Mouse (Mus musculus) activated CD4-positive, CD25-positive, alpha-beta regulatory T cell, adult 4 months (primary cell): ENCODE results near the gene Sparc. TPM values are rescaled to one million over a fixed set of nuclear protein-coding genes. Genes with fewer than 3 reads are reported as not detected.
"Not testable (repeated sequence)": the region's sequence is repeated elsewhere in the genome, so short reads cannot be mapped to it uniquely, and the experiment has no call there.

Source experiments
- ATAC-seq: one replicate; pipeline ENCODE4 v1.8.0; 2017
- polyA plus RNA-seq, 2 experiments: library from polyadenylated mRNA; unstranded; fragments of 100-300 nt; shearing (Covaris generic); gene quantifications; one replicate each; pipeline ENCODE4 v1.2.1; 2017

Sparc gene
- polyA plus RNA-seq, 2 experiments from 2014 or later = not detected

DNA sequence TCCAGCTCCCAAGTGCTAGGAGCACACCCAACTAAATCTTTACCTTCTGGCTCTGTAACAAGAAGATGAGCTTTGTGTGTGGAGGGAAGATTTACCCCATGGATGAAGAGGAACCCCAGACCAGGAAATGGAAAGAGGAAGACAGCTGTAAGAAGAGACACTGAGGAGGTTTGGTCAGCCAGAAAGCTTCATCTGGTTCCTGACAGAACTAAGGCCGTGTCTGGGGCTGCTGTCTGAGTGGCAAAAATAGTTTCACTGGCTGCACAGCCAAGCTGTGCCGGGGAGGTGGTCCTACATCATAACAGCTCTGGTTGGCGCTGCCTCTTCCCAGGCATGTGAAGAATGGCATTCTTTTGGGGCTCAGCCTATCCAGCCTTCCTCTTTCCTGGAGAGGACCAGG lies 10.0 kb upstream of the Sparc start:
- no peak for ATAC-seq

DNA sequence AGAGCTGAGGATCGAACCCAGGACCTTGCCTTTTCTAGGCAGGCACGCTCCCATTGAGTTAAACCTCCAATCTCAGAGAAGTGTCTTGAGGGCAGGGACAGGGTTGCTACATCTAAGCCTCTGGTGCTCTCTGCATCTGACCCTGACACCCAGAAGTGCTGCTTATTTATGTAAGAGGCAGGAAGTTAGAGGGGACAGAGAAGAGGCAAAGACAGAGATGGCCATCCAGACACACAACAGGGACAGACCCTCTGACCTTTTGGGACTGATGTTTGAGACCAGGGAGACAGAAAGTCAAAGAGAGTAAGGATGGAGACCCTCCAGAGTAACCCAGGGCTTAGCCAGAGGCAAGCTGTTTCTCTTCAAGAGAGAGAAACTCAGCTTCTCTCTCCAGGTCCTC lies 7.0 kb upstream of the Sparc start:
- no peak for ATAC-seq

DNA sequence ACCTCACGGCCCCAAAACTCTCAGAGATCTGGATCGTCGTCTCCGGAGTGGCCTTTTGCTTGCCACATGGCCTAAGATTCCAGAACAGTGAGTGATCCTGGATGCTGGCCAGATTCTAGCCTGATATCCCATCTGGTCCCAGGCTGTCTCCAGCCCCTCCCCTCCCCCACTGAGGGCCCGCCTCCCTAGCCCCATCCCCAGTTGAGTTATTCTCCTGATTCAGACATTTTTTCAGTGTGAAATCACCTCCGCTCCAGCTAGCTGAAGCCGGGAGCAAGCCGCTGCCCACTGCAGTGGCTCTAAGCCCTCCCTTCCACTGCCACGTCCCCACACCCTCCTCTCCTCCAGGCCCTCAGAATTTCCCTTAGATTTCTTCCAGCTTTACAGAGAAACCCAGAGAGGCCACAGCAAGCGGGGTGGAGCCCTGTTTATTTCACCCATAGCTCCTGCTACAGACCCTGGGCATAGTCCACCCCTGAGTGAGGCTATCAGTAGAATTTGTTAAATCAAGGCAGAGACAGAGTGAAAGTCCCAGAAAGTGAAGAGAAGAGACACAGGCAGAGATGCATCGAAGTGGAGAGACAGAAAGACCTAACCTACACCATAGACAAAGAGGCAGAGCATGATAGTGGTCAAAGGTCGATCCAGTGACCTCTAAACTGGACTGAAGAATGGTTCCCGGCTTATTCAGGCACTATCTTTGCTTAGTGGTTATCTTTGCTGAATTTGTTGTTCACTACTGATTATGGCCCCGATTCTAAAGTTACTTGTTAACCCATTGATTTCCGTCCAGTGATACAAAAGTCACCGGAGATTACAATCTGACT lies 5.4 kb upstream of the Sparc start:
- no peak for ATAC-seq

DNA sequence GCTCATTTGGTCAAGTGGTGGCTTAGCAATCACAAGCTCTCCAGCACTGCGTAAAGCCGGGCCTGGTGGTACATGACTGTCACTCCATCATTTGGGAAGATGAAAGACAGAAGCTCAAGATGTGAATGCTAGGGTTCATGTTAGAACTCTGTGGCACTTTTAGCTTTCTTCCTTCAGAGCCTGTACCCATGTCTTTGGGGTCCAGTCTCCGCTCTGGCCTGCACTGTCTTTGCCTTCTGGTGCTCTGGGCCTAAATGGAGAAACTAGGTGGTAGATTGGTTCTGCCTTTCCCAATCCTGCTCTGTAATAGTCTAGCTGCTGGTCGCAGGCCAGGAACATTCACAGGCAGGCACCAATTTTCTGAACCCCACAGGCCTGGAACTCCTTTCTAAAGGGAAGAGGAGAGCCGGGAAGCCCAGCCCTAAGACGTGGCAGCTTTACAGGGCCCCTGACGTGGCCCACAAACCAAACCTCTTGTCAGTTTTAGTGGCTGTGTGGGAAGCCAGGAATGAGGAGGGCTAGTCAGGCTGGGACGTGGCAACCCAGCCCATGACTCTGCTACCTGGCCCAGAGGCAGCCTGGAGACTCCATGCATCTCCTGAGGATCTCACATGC lies 1.9 kb upstream of the Sparc start:
- no peak for ATAC-seq

DNA sequence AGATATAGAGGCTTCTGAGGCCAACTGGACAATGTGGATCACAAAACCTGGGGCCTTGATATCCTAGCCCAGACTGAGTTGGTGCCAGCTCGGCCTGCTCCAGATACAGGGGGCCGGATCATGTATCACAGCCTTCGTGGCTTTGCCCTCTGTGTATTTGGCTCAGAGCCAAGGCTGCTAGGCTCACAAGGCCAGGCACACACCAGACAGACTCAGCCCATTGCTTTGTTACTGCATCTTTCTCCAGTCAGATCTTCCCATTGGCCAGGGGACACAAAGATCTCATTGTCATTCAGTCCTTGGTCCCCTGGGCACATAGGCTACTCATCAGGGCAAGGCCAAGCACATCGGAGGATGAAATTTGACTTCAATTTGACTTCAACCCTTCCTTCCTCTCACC lies 773 bp upstream of the Sparc start:
- ATAC-seq = no peak

DNA sequence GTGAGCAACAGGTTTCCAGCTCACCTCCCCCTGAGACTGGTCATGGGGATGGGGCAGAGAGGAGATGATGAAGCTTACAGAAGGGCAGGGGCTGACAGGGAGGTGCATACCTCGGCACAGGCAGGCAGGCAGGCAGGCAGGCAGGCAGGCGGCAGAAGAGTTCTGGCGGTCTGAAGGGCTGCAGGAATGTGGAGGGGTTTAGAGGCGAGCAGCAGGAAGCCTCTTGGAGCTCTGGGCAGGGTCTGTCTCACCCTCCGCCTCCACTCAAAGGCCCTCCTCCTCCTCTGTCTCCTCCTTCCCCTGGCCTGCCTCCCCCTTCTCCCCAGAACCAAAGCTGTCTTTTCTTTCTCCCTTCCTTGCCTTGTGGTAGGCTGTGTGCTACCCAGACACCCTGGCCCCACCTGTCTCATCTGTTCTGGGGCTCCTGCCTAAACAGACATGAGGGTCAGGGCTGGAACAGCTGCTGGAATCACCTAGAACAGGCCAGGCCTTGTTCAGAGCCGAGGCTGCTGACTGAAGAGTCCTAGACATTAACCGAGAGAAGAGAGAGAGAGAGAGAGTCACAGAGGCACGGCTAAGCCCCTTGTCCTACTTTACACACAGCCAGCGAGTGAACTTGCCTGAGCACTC lies 3.2 kb downstream of the Sparc start:
- ATAC-seq = no peak

DNA sequence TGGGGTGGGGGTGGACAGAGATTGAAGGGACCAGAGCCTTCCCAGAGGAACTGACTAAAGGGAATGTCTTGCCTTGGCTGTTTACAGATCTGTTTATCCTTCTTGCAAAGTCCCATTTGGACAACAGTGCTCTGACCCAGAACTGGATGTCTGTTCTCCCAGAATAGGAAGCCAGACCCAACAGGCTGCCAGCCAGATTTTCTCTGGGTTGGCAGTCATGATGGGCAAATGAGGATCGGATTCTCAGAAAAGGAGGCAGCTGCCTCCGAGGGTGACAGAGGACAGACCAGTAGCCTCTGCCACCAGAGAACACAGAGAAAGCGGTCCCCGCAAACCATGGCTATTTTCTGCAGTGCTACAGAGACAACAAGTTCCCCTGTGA lies 3.7 kb downstream of the Sparc start:
- no peak for ATAC-seq

DNA sequence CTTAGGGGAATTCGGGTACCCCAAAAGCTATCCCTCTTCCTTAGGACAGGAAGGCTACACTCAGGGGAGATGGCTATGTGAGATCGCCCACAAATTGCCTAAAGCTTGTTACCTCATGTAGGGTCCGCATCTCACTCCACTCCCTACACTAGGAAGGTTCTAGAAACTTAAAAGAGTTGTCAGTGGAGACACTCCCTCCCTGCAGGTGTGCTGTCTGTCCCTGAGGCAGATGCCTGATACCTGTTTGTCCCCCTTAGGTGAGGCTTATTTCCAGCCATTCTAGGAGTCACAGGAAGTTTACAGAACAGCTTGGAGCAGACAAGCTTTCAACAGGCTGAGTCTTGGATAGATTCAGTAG lies 4.3 kb downstream of the Sparc start:
- ATAC-seq = no peak

DNA sequence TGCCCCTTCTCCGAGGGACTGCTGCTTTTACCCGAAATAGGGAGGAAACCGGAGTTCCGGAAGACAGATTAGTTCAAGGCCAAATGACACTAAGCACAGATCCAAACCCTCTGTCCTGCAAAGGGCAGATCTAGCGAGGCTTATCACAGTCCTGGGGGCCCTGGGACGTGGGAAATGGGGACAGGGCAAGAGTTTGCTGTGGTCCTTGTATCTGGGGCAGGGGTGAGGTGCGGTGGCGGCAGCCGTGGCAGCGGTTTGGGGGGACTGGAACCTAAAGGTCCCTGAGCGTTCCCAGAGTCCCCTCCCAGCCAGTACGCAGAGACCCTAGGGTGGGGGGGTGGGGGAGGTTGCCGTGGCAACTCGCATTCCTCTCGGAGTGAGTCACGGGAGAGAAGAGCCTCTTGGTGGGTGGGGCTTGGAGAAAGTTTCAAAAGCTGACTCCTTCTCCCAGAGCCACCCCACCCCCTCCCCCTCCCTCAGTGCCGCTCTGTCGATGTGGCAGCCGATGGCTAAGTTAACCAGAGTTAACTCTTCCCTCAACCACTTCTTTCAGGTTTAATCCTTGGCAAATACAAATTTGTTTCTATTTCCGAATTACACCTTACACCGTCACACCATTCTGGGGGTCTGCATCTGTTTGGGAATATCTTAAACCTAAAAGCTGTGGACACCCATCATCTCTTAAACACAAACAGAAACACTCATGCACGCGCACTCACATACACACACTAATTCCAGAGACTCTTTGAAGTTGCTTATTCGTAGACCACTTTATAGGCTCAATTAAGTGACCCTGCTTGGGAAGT lies 4.9 kb downstream of the Sparc start:
- no peak for ATAC-seq

DNA sequence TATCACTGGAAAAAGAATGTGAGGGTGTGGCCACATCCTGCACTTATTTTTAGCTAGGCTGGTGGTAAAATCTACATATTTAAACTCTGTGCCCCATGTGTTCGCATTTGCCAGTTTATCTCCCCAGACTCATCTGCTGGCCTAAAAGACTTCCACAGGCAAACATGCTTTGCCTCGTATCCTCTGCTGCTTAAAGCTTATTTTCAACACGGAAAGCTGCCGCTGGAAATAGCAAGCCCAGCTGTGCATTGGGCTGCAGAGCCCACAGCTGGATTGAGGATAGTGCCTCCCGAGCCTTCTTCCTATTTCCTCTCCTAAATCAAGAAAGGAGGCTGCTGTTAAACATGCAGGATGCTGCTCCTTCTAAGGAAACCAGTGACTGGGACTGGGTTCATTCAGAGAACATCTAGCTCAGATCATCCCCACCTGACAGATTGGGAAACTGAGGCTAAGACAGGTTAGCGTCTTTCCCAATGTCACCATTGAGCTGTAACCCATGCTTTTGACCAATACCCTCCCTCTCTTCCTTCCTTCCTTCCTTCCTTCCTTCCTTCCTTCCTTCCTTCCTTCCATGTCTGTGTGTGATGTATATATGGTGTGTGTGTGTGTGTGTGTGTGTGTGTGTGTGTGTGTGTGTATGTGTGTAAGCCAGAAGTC lies 6.2 kb downstream of the Sparc start:
- no peak for ATAC-seq

DNA sequence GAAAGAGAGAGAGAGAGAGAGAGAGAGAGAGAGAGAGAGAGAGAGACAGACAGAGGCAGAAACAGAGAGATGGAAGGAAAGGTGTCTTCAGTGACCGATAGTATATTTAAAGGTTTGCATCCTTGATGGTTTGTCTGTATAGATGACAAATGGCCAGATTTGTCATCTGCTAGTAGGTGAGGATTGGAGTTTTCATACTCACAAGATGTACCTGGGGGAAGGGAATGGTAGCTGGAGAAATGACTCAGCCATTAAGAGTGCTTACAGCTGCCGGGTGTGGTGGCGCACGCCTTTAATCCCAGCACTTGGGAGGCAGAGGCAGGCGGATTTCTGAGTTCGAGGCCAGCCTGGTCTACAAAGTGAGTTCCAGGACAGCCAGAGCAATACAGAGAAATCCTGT lies 7.3 kb downstream of the Sparc start:
- not testable (repeated sequence) for ATAC-seq

DNA sequence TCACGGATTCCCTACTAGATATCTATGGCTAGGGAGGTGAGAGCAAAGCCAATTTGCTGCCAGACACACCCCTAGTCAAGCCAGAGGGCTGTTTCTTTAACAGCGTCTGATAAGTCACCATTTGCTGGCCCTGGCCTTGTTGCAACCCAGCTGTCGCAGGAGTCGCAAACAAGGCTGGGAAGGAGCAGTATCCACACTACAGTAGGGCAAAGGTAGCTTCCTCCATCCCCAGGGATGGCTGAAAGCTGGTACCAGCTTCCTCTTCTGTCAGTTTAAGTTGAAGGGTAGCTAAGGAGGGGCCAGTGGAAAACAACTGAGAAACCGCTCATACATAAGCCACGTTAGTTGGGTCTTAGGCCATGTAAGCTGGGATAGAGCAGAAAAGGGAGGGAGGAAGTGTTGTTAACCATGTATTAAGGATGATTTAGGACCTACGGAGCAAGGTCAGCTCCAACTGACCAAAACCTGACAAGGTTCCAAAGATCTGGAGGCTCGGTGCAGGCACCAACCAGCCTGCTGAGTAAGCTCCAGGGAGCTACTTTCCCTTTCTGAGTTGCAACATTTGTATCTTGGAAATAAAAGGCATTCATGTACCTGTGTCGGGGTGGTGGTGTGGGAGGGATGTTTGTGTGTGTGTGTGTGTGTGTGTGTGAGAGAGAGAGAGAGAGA lies 7.8 kb downstream of the Sparc start:
- ATAC-seq = no peak

DNA sequence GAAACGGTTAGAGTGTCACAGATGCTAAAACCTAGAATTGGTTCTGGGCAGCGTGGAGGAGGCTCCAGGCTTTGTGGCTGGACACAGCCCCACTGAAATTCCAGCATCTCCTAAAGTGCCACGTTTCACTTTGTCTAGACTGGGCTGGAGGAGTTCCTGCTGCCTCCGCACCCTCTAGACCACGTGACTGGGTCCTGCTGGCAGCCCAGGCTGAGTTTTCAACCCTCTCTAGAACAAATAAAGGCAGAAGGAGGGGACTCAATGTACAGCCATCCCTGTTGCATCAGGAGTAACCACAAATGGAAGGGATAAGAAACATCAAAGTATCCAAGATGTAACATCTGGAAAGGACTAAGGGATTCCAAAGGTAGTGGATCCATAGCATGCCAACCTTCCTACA lies 8.7 kb downstream of the Sparc start:
- no peak for ATAC-seq

DNA sequence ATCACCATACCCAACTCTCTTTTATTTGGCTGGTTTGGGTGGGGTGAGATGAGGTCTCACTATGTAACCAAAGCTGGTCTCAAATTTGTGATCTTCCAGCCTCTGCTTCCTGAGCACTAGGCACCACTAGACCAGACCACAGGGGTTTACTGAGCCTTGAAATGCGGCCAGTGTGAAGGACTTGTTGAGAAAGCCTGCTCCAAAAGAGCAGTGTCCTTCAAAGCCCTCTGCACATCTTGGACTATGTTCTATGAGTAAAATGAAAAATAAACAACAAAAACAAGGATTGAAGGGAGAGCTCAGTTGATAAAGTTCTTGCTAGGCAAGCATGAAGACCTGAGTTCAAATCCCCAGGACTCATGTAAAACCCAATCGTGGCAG lies 9.6 kb downstream of the Sparc start:
- no peak for ATAC-seq

DNA sequence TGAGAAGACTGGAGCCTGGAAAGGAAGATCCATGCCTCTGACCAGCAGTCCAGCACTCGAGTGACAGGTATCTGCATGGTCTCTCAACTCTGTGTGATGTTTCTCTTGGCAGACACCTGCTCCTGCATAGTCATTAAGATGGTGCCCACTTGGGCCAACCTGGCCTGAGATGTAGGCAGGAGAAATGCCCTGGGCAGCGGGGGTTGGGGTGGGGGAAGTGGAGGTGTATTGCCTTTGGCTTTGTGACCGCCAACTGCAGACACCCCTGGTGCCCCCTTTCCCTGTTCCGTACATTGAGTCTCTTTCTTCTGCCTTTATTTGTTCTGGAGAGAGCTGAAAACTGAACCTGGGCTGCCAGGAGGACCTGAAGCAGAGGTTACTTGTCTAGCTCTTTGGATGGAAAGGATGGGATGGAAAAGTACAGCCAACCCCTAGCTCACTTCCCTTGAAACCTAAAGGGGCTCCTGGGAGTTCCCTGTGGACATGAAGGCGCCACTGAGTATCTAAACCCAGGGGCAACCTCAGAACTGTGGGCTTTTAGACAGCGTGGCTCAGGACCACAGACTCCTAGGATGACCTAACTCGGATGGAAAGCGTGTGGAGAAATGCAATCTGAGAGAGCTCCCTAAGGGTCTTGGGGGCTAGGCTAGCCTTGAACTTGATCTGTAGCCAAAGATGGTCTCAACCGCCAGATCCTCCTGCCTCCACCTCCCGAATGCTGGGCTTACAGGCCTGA lies 10.1 kb downstream of the Sparc start:
- no peak for ATAC-seq

DNA sequence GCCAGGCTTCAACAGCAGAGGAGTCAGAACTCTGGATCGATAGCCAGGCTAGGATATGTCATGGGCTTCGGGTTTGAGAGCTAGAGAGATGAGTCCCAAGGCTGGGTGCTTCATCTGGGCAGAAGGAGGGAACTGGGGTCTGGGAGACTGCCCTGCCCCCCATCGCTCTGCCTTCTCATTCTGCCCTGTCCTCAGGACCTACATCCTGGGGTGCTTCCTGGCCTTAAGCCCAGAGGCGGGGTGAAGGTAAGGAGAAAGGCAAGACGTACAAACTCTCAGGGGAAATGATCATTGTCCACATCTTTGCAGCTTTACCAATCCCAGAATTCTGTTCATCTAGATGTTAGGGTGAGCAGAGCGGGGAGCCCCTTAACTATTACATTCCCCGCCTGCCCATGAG lies 10.9 kb downstream of the Sparc start:
- ATAC-seq = no peak

DNA sequence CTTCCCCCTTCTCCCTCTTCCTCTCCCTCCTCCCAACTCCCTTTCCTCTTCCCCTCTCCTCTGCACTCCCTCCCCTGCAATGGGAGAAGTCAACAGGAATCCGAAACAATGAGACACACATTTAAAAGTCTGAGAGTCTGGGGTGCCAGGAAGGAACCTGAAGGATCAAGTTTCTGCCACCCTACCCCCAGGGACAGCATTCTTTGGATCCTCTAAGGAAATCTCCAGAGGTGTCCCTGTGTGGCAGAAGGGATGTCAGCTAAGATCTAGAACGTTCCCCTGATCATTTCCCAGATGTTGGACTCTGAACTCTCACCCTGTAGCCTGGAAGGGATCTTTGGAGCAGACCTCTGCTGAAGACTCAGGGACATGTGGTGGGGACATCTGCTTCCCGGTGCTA lies 12.5 kb downstream of the Sparc start:
- no peak for ATAC-seq

DNA sequence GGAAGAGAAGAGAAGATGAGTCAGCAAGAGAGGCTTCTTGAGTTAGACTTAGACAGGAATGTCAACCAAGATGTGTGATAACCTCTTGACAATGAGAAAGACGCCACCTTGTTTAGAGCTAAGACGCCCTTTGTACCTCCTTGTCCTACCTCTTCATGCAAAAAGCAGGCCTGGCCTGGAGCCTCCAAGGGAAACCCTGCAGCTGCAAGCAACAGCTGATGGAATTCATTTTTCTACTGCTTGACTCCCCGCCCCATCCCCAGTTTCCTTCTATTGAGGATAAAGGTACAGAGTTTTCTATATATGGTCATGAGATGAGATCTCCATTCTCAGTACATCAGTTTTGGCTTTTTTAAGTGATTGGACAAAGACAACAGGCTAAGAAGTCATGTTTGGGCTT lies 13.0 kb downstream of the Sparc start:
- ATAC-seq = no peak

DNA sequence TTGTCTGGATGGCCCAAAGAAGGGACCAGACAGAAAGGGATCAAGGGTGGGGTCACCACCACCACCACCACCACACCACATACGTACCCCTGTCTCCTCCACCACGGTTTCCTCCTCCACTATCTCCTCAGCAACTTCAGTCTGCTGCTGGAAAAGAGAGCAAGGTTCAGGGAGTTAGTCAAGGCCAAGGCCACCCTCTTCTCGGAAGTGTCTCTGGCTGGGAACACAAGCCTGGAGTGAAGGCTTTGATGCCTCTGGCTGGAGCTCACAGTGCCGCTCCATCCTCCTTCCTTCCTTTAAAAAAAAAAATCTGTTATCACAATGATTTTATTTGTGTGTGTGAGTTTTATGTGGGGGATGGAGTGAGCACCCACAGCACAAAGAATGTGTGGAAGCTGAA lies 15.8 kb downstream of the Sparc start:
- ATAC-seq = no peak

DNA sequence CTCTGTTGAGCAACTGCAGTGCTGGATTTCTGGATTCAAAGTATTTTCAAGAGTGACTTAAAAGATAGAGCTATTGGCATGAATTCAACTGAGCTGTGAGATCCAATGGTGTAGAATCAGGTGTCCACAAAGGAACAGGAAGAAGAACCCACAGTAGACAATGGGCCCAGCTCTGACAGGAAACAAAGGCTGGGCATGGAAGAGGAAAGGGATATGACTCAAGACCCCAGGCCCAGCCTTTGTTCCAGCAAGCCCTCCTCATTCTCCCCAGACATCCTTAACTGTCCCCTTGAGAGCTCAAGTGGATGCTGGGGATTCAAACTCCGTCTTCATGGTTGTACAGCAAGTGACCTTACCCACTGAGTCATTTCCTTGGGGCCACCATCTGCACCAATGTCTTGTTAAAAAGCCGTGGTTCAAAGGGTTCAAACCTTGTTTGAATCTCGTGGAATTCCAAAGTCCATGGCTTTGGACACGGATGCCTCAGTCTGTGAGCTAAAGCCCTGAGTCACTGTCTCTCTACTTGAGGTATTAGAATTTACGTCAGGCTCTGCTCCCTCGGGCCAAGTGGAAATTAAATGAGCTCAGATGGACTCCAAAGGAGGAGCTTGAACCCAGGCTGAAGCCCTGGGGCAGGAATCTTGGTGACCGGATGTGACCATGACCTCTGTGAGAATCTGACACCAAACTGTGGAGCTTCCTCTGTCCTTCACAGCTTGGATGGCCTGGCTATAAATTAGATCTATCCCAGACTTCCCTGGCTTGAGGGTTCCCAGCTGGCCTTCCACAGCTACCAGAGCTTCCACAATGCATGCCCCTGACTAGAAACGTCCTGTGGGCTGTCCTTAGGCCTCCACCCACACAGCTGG lies 17.1 kb downstream of the Sparc start:
- ATAC-seq = no peak
